Mouse (Mus musculus) MEL (cell line): ENCODE measurements around the gene Nme4.

Experiments
- BHLHE40 ChIP-seq: IDR thresholded peaks from 2 replicates; pipeline ENCODE4 v1.6.1; 2012; ENCODE audit warnings: low read depth, mild to moderate bottlenecking, inconsistent platforms, low read length, improper control_type of control experiment, borderline replicate concordance
- CTCF ChIP-seq, 3 experiments: IDR thresholded peaks in 2 of 3; conservative IDR thresholded peaks in 1 of 3; 2 replicates each; pipeline ENCODE4 v1.5.1; 2011 to 2012; ENCODE audit warnings: low read length in 3 of 3, low read depth in 2 of 3, mild to moderate bottlenecking in 2 of 3, improper control_type of control experiment in 1 of 3, inconsistent platforms in 1 of 3, mixed read lengths in 1 of 3, moderate library complexity in 1 of 3; ENCODE audit not compliant: control insufficient read depth in 1 of 3, insufficient read depth in 1 of 3, poor library complexity in 1 of 3, severe bottlenecking in 1 of 3
- EP300 ChIP-seq, 2 experiments: IDR thresholded peaks; 2 replicates each; pipeline ENCODE4 v1.6.1; 2011; ENCODE audit warnings: improper control_type of control experiment in 2 of 2, low read length in 2 of 2, low read depth in 1 of 2, mild to moderate bottlenecking in 1 of 2
- ETS1 ChIP-seq: IDR thresholded peaks from 2 replicates; pipeline ENCODE4 v1.6.1; 2012; ENCODE audit warnings: low read depth, mild to moderate bottlenecking, inconsistent platforms, low read length, improper control_type of control experiment, moderate library complexity
- MAX ChIP-seq: IDR thresholded peaks from 2 replicates; pipeline ENCODE4 v1.6.1; 2011; ENCODE audit warnings: low read length, improper control_type of control experiment
- POLR2A ChIP-seq, 2 experiments: IDR thresholded peaks; 2 replicates each; pipeline ENCODE4 v1.6.1; 2011 to 2012; ENCODE audit warnings: low read length in 2 of 2, mild to moderate bottlenecking in 2 of 2, control low read depth in 1 of 2, improper control_type of control experiment in 1 of 2, low read depth in 1 of 2, moderate library complexity in 1 of 2; ENCODE audit not compliant: control insufficient read depth in 1 of 2, insufficient read depth in 1 of 2, poor library complexity in 1 of 2
- RCOR1 ChIP-seq: IDR thresholded peaks from 2 replicates; pipeline ENCODE4 v1.6.1; 2012; ENCODE audit warnings: low read depth, mild to moderate bottlenecking, inconsistent platforms, low read length, improper control_type of control experiment
- TAL1 ChIP-seq: IDR thresholded peaks from 2 replicates; pipeline ENCODE4 v1.6.1; 2012; ENCODE audit warnings: mild to moderate bottlenecking, inconsistent platforms, low read length, moderate library complexity, mixed read lengths
- ZKSCAN1 ChIP-seq: IDR thresholded peaks from 2 replicates; pipeline ENCODE4 v1.6.1; 2012; ENCODE audit warnings: low read depth, mild to moderate bottlenecking, inconsistent platforms, low read length, improper control_type of control experiment, moderate library complexity
- ZMIZ1 ChIP-seq: IDR thresholded peaks from 2 replicates; pipeline ENCODE4 v1.6.1; 2012; ENCODE audit warnings: low read depth, mild to moderate bottlenecking, inconsistent platforms, low read length, improper control_type of control experiment, moderate library complexity
- ZNF384 ChIP-seq: IDR thresholded peaks from 2 replicates; pipeline ENCODE4 v1.6.1; 2012; ENCODE audit warnings: low read depth, mild to moderate bottlenecking, inconsistent platforms, low read length, improper control_type of control experiment

- TF ChIP-seq ZNF384 (no peak), POLR2A (IDR thresholded peaks at IDR 0.05; ENCODE audit: control insufficient read depth in 1 of 2, insufficient read depth in 1 of 2, low read depth in 1 of 2, low read length in 2 of 2, poor library complexity in 1 of 2) (no peak), CTCF (IDR thresholded peaks at IDR 0.05 in 2 of 3, conservative IDR thresholded peaks at IDR 0.05 in 1 of 3; ENCODE audit: control insufficient read depth in 1 of 3, insufficient read depth in 1 of 3, low read depth in 2 of 3, low read length in 3 of 3, poor library complexity in 1 of 3, severe bottlenecking in 1 of 3) (no peak), ZMIZ1 (no peak), BHLHE40 (no peak), RCOR1 (0 out of 2 replicates have a peak, but pooled peaks have one; percentile 12), MAX (no peak), ETS1 (no peak), ZKSCAN1 (no peak), TAL1 (no peak), EP300 (IDR thresholded peaks at IDR 0.05; ENCODE audit: low read depth in 1 of 2, low read length in 2 of 2) (0 out of 4 replicates have a peak, but pooled peaks of 1 of the 2 experiments have one; percentile 2)
Observed at GRCm38 (mm10) chr17:26070136-26070535, 25.3 kb downstream of the Nme4 start.
